Mouse (Mus musculus) testis, adult 2 months (tissue): ENCODE measurements around the gene Pou2f2.

Experiments used
- CTCF ChIP-seq: fragments of 200-500 bp; IDR thresholded peaks from 2 replicates; pipeline ENCODE4 v1.5.1; 2012; ENCODE audit warnings: low read depth, mild to moderate bottlenecking, inconsistent platforms, low read length, moderate library complexity; ENCODE audit not compliant: control insufficient read depth, insufficient read depth, insufficient replicate concordance
- POLR2A ChIP-seq: fragments of 200-500 bp; IDR thresholded peaks from 2 replicates; pipeline ENCODE4 v1.6.1; 2012; ENCODE audit warnings: low read depth, mild to moderate bottlenecking, inconsistent platforms, low read length, moderate library complexity; ENCODE audit not compliant: control insufficient read depth

DNA sequence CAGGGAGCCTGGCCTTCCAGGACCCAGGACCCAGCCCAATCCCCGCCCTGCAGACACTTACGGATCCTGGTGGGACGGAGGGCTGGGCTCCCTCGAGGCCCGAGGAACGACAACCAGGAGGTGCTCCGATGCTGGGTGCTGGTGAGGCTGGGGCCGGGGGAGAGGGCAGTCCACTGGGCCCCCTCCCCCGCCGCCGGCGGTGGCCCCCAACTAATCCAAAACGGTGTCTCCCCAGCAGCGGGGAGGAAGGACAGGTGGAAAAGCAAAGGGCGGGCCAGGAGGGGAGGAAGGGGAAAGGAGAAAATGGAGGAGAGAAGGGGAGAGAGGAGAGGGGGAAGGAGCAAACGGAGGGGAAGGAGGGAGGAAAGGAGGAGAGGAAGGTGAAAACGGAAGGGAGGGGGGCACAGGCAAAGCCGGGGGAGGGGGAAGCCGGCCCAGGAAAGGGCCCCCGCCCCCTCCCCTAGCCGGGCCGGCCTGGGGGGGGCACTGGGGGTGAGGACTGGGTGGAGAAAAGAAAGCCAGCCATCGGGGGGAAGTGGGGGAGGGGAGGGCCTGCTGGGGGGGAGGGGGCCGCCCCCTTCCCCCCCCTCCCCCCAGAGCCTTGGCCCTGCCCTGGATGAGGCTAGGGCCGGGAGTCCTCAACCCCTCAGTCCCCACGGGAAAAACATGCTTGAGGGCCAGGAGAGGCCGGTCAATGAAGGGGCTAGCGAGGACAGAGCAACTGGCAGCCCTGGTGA is 107.4 kb downstream of the Pou2f2 start, which contains the start of the genes Grik5 and Zfp574:
- TF ChIP-seq CTCF (no peak), POLR2A (no peak)
